Mouse (Mus musculus) forebrain, embryonic 13.5 days (tissue): Measurements from ENCODE around the gene Cpne9. TPM values are rescaled to one million over a fixed set of nuclear protein-coding genes. Genes with fewer than 3 reads are reported as not detected.

ENCODE experiments used
- ATAC-seq: fragments of 200-750 bp; cut with Nextera tagmentation; 2 replicates; pipeline ENCODE4 v1.8.0; 2017
- H3K27ac ChIP-seq: fragments of 300-500 bp; sonication (generic); 2 replicates; pipeline ENCODE4 v1.5.1; 2015; ENCODE audit warnings: inconsistent platforms, mild to moderate bottlenecking, moderate library complexity
- H3K27me3 ChIP-seq: fragments of 300-500 bp; sonication (generic); 2 replicates; pipeline ENCODE4 v1.6.1; 2015; ENCODE audit warnings: mild to moderate bottlenecking, inconsistent platforms
- H3K36me3 ChIP-seq: fragments of 300-500 bp; sonication (generic); 2 replicates; pipeline ENCODE4 v1.6.1; 2015; ENCODE audit warnings: mild to moderate bottlenecking, inconsistent platforms; ENCODE audit not compliant: poor library complexity, severe bottlenecking
- H3K4me1 ChIP-seq: fragments of 300-500 bp; sonication (generic); 2 replicates; pipeline ENCODE4 v1.6.1; 2015; ENCODE audit warnings: inconsistent platforms
- H3K4me2 ChIP-seq: fragments of 300-500 bp; sonication (generic); 2 replicates; pipeline ENCODE4 v1.6.1; 2015; ENCODE audit warnings: inconsistent platforms, mild to moderate bottlenecking, moderate library complexity
- H3K4me3 ChIP-seq: fragments of 300-500 bp; sonication (generic); 2 replicates; pipeline ENCODE4 v1.5.1; 2015; ENCODE audit warnings: mild to moderate bottlenecking, inconsistent platforms
- H3K9ac ChIP-seq: fragments of 300-500 bp; sonication (generic); 2 replicates; pipeline ENCODE4 v1.6.1; 2015; ENCODE audit warnings: mild to moderate bottlenecking, inconsistent platforms
- H3K9me3 ChIP-seq: fragments of 300-500 bp; sonication (generic); replicated peaks from 2 replicates; pipeline ENCODE4 v1.6.1; 2016; ENCODE audit warnings: inconsistent platforms
- WGBS: fragments of 180-500 bp; shearing (Covaris S2); methylation state at CpG from one replicate; pipeline ENCODE4 v1.1.7; 2015; 5-methylcytosine and 5-hydroxymethylcytosine counted together
- polyA plus RNA-seq: library from polyadenylated mRNA; unstranded; fragments of >200 nt; fragmentation: Nextera tagmentation; extraction: Ambion mirVana; gene quantifications from 2 replicates; pipeline ENCODE4 v1.2.1, GENCODE M21; 2015

Gene Cpne9
- polyA plus RNA-seq, 1 experiment from 2014 or later, result 0.68 TPM

- 92% methylated on average over 1 of the region's 1 CpGs for WGBS
- no peak overlapping the region for H3K4me3 ChIP-seq
- H3K4me2 ChIP-seq, result no peak overlapping the region
- ATAC-seq, result no peak
- no peaks in the 10 kb centered on the region for H3K36me3 ChIP-seq
- no peak overlapping the region for H3K27ac ChIP-seq
- no peaks in the 10 kb centered on the region for H3K9me3 ChIP-seq
- no peaks in the 10 kb centered on the region for H3K27me3 ChIP-seq
- H3K4me1 ChIP-seq, result no peaks in the 10 kb centered on the region
- no peak overlapping the region for H3K9ac ChIP-seq
These were observed 69.1 kb downstream of the Cpne9 start for GRCm38 (mm10) chr6:113351161-113351560.

DNA sequence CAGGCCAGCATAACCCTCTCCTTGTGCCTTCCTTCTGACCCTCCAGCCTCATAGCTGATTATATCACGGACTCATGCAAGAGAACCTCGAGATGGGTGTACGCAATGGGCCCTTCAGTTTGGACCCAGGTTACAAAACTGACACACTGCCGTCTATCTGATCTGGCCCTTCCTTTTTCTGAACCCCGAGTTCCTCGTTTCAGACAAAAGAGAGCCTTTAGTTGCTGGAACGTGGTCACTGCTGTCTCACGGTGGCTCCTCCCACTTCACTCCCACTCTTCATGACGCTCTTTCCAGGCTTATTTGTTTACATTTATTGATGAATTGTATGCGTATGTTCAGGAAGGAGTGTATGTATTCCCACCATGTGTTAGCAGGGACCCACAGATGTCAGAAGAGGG is 69.5 kb downstream of the Cpne9 start:
- no peaks in the 10 kb centered on the region for H3K9me3 ChIP-seq
- H3K27ac ChIP-seq, result no peak overlapping the region
- no peaks in the 10 kb centered on the region for H3K27me3 ChIP-seq
- H3K9ac ChIP-seq, result no peak overlapping the region
- 58% methylated on average over 10 of the region's 10 CpGs for WGBS
- H3K36me3 ChIP-seq, result no peaks in the 10 kb centered on the region
- ATAC-seq, result no peak
- H3K4me1 ChIP-seq, result no peaks in the 10 kb centered on the region
- H3K4me2 ChIP-seq, result no peak overlapping the region
- H3K4me3 ChIP-seq, result no peak overlapping the region

GRCm38 (mm10) chr6:113352820-113353219 is 70.7 kb downstream of the Cpne9 start:
- no peaks in the 10 kb centered on the region for H3K9me3 ChIP-seq

GRCm38 (mm10) chr6:113353696-113354095 is 71.6 kb downstream of the Cpne9 start:
- no peak for ATAC-seq

More at GRCm38 (mm10) chr6:113352820-113353219, 70.7 kb downstream of the Cpne9 start:
- ATAC-seq, result no peak
- no peak overlapping the region for H3K4me2 ChIP-seq
- no peak overlapping the region for H3K27ac ChIP-seq
- no peaks in the 10 kb centered on the region for H3K4me1 ChIP-seq
- H3K27me3 ChIP-seq, result no peaks in the 10 kb centered on the region
- H3K36me3 ChIP-seq, result no peaks in the 10 kb centered on the region
- H3K4me3 ChIP-seq, result no peak overlapping the region
- WGBS, result 81% methylated on average over 3 of the region's 3 CpGs
- H3K9ac ChIP-seq, result no peak overlapping the region

More at GRCm38 (mm10) chr6:113353696-113354095, 71.6 kb downstream of the Cpne9 start:
- 75% methylated on average over 3 of the region's 3 CpGs for WGBS
- Histone ChIP-seq H3K27me3 (no peaks in the 10 kb centered on the region), H3K4me3 (no peak overlapping the region), H3K4me1 (no peaks in the 10 kb centered on the region), H3K9ac (no peak overlapping the region), H3K27ac (no peak overlapping the region), H3K9me3 (no peaks in the 10 kb centered on the region), H3K4me2 (no peak overlapping the region), H3K36me3 (no peaks in the 10 kb centered on the region)

Other genes with a start within 250 kb of the Cpne9 start
- 62.9 and 63.2 TPM in 2 replicates for gene Thumpd3, start 236.1 kb upstream of the Cpne9 start, polyA plus RNA-seq
- gene Setd5, start 204.9 kb upstream of the Cpne9 start, polyA plus RNA-seq, result 56.9 and 63.3 TPM in 2 replicates
- gene Lhfpl4, start 86.9 kb upstream of the Cpne9 start, polyA plus RNA-seq, result 29.6 and 33.8 TPM in 2 replicates
- gene Mtmr14, start 44.5 kb upstream of the Cpne9 start, polyA plus RNA-seq, result 42.5 and 45.4 TPM in 2 replicates
- gene Brpf1, start 24.8 kb downstream of the Cpne9 start, polyA plus RNA-seq, result 20.0 and 21.5 TPM in 2 replicates
- gene Ogg1, start 44.7 kb downstream of the Cpne9 start, polyA plus RNA-seq, result 11.4 and 13.3 TPM in 2 replicates
- 56.1 and 62.7 TPM in 2 replicates for gene Camk1, start 61.7 kb downstream of the Cpne9 start, polyA plus RNA-seq
- 65.4 and 70.6 TPM in 2 replicates for gene Tada3, start 95.6 kb downstream of the Cpne9 start, polyA plus RNA-seq
- gene Arpc4, start 95.8 kb downstream of the Cpne9 start, polyA plus RNA-seq, result 368 and 377 TPM in 2 replicates
- gene Ttll3, start 107.0 kb downstream of the Cpne9 start, polyA plus RNA-seq, result 6.7 and 7.6 TPM in 2 replicates
- gene Rpusd3, start 137.0 kb downstream of the Cpne9 start, polyA plus RNA-seq, result 20.8 and 24.4 TPM in 2 replicates
- gene Cidec, start 153.5 kb downstream of the Cpne9 start, polyA plus RNA-seq, result not detected in 2 replicates
- gene Jagn1, start 160.3 kb downstream of the Cpne9 start, polyA plus RNA-seq, result 86.0 and 92.1 TPM in 2 replicates
- 0.05 TPM in 1 of 2 replicates, not detected in the other for gene Il17re, start 176.2 kb downstream of the Cpne9 start, polyA plus RNA-seq
- 0.84 and 1.4 TPM in 2 replicates for gene Il17rc, start 189.1 kb downstream of the Cpne9 start, polyA plus RNA-seq
- 47.4 and 47.5 TPM in 2 replicates for gene Creld1, start 201.0 kb downstream of the Cpne9 start, polyA plus RNA-seq
- gene Prrt3, start 219.6 kb downstream of the Cpne9 start, polyA plus RNA-seq, result 2.8 and 3.1 TPM in 2 replicates
- 84.7 and 87.8 TPM in 2 replicates for gene Emc3, start 249.3 kb downstream of the Cpne9 start, polyA plus RNA-seq
- gene Fancd2, start 249.4 kb downstream of the Cpne9 start, polyA plus RNA-seq, result 11.9 and 14.1 TPM in 2 replicates